Mouse (Mus musculus) embryonic facial prominence, embryonic 12.5 days (tissue): ENCODE results near the gene Tmem171. TPM values are rescaled to one million over a fixed set of nuclear protein-coding genes. Genes with fewer than 3 reads are reported as not detected.

Source experiments
- ATAC-seq: fragments of 200-750 bp; cut with Nextera tagmentation; 2 replicates; pipeline ENCODE4 v1.8.0; 2017; ENCODE audit not compliant: insufficient number of reproducible peaks, insufficient read depth, low FRiP score, low TSS enrichment
- H3K27ac ChIP-seq: fragments of 300-500 bp; sonication (generic); 2 replicates; pipeline ENCODE4 v1.5.1; 2016; ENCODE audit warnings: mild to moderate bottlenecking
- H3K27me3 ChIP-seq: fragments of 300-500 bp; sonication (generic); 2 replicates; pipeline ENCODE4 v1.6.1; 2016; ENCODE audit warnings: mild to moderate bottlenecking, moderate library complexity
- H3K36me3 ChIP-seq: fragments of 300-500 bp; sonication (generic); 2 replicates; pipeline ENCODE4 v1.6.1; 2016; ENCODE audit warnings: mild to moderate bottlenecking
- H3K4me1 ChIP-seq: fragments of 300-500 bp; sonication (generic); 2 replicates; pipeline ENCODE4 v1.6.1; 2016
- H3K4me2 ChIP-seq: fragments of 300-500 bp; sonication (generic); replicated peaks from 2 replicates; pipeline ENCODE4 v1.6.1; 2016; ENCODE audit warnings: mild to moderate bottlenecking, moderate library complexity
- H3K4me3 ChIP-seq: fragments of 300-500 bp; sonication (generic); 2 replicates; pipeline ENCODE4 v1.5.1; 2016; ENCODE audit warnings: mild to moderate bottlenecking
- H3K9ac ChIP-seq: fragments of 300-500 bp; sonication (generic); 2 replicates; pipeline ENCODE4 v1.6.1; 2016; ENCODE audit warnings: mild to moderate bottlenecking, moderate library complexity
- H3K9me3 ChIP-seq: fragments of 300-500 bp; sonication (generic); 2 replicates; pipeline ENCODE4 v1.6.1; 2016; ENCODE audit warnings: mild to moderate bottlenecking, moderate library complexity
- WGBS: fragments of 180-500 bp; shearing (Covaris S2); methylation state at CpG from one replicate; pipeline ENCODE4 v1.1.7; 2016; 5-methylcytosine and 5-hydroxymethylcytosine counted together
- polyA plus RNA-seq: library from polyadenylated mRNA; unstranded; fragments of >200 nt; fragmentation: Nextera tagmentation; extraction: Ambion mirVana; gene quantifications from 2 replicates; pipeline ENCODE4 v1.2.1, GENCODE M21; 2016

Gene Tmem171
- not detected in 2 replicates for polyA plus RNA-seq

DNA sequence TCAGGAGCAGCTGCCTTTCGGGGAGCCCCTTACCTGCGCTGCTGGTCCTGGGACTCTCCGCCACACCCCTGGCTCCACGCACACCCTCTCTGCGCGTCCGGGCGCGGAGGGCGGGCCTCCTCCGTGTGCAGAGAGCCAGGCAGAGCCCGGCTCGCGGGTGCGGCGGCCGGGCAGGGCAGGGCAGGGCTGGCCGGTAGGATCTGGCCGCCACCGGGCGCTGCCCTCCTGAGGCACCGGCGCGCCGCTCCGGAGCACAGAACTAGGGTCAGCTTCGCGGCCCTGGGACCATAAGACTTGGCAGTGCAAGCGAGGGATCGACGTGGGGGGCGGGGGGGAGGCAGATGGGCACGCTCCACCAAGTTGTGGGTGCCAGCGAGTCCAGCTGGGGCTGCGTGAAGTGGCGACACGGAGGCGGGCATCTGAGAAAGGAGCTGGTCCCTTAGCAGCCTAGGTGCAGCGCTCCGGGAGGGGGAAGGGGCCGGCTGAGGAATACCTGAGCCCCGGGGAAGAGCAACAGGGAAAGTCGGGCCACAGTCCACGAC, at the start of gene Tmem171:
Tmem171 (minus strand) TSS at position 62 of the 542 bp plus-strand sequence.
- peak within 1 kb of the TSS; percentile 68 for H3K4me2 ChIP-seq
- no peak within 1 kb of the TSS for H3K27ac ChIP-seq
- peak; percentile 67; the same call in 1 of the 2 replicates for ATAC-seq
- 6% methylated on average over 42 of the region's 44 CpGs for whole genome bisulfite sequencing
- no peaks in the 10 kb centered on the region for H3K36me3 ChIP-seq
- H3K9ac ChIP-seq: peak within 1 kb of the TSS; percentile 44
- peak within 1 kb of the TSS; percentile 33 for H3K4me3 ChIP-seq
- peaks cover 11% of the 10 kb centered on the region; the same call in 1 of the 2 replicates for H3K4me1 ChIP-seq
- no peaks in the 10 kb centered on the region for H3K9me3 ChIP-seq
- H3K27me3 ChIP-seq: peaks cover 41% of the 10 kb centered on the region

- Histone ChIP-seq H3K27me3 (no peaks in the 10 kb centered on the region), H3K4me3 (no peak overlapping the region), H3K9me3 (no peaks in the 10 kb centered on the region), H3K9ac (no peak overlapping the region), H3K27ac (no peak overlapping the region), H3K4me2 (no peak overlapping the region), H3K36me3 (peaks cover 40% of the 10 kb centered on the region), H3K4me1 (no peaks in the 10 kb centered on the region)
- no peak for ATAC-seq
Observed at GRCm38 (mm10) chr13:98743829-98744228, 49.2 kb upstream of the Tmem171 start.

GRCm38 (mm10) chr13:98743214-98743613, 48.6 kb upstream of the Tmem171 start:
- H3K9ac ChIP-seq: no peak overlapping the region
- WGBS: 93% methylated on average over 6 of the region's 6 CpGs

GRCm38 (mm10) chr13:98738213-98738612, 43.6 kb upstream of the Tmem171 start:
- Histone ChIP-seq H3K4me1 (no peaks in the 10 kb centered on the region), H3K27ac (no peak overlapping the region), H3K9me3 (no peaks in the 10 kb centered on the region), H3K9ac (no peak overlapping the region), H3K27me3 (no peaks in the 10 kb centered on the region), H3K4me3 (no peak overlapping the region), H3K4me2 (no peak overlapping the region), H3K36me3 (peaks cover 30% of the 10 kb centered on the region)
- no peak for ATAC-seq
- 90% methylated on average over 2 of the region's 2 CpGs for WGBS

More at GRCm38 (mm10) chr13:98743214-98743613, 48.6 kb upstream of the Tmem171 start:
- peaks cover 44% of the 10 kb centered on the region for H3K36me3 ChIP-seq
- H3K4me2 ChIP-seq: no peak overlapping the region
- no peaks in the 10 kb centered on the region for H3K27me3 ChIP-seq
- no peak for ATAC-seq
- no peak overlapping the region for H3K27ac ChIP-seq
- H3K9me3 ChIP-seq: no peaks in the 10 kb centered on the region
- no peaks in the 10 kb centered on the region for H3K4me1 ChIP-seq
- H3K4me3 ChIP-seq: no peak overlapping the region

DNA sequence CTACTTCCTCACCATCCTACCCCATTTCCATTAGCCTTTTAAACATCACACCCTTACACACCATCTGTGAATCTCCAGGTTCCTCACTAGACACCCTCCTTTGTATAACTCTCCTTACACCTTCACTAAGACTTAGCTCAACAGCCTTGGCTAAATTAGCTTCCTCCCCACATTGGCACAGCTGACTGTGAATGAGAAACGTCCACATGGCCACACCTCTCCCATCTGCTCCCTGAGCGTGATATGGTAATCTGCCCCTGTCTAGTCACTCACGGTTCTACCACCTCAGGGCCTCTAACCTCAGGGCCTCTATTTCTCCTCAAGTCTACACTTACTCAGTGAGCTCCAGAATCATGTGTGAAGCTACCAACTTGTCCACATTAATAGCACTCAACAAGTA, 38.7 kb upstream of the Tmem171 start:
- Histone ChIP-seq H3K9ac (no peak overlapping the region), H3K27me3 (no peaks in the 10 kb centered on the region), H3K36me3 (peaks cover 39% of the 10 kb centered on the region), H3K4me3 (no peak overlapping the region), H3K27ac (no peak overlapping the region), H3K4me1 (no peaks in the 10 kb centered on the region), H3K4me2 (no peak overlapping the region), H3K9me3 (no peaks in the 10 kb centered on the region)
- 74% methylated on average over 3 of the region's 3 CpGs for WGBS
- ATAC-seq: no peak

DNA sequence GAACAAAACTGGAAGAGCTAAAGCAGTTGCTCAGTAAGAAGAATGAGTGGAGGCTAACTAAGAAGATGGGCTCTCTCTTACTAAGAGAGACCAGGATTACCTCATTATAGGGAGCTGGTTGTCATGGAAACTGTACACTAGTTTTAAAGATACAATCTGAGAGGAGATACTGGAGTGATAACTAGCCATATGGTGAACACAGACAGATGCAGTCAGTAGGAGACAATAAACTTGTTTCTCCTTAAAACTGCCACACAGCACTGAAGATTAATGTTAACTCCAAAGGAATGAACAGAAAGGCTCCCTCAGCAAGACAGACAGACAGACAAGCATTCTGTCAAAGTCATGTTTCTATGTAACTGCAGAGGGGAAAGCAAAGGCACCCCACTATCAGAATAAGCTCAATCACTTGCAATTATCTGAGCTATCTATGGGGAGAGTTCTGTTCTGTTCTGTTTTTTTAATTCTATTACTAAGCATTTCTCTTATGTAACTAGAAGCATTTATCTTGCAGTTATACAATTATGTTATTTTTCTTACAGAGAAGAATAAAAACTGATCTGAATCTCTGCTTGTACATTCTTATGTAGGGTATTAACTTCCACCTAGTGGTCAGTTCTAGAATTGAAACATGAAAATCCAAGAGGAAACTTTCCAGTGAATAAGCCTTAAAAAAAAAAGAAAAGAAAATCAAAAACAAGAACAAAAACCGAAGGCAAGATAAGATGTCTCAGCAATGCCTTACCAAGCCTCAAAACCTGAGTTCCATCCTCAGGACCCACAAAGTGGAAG, 34.8 kb upstream of the Tmem171 start:
- Histone ChIP-seq H3K4me2 (no peak overlapping the region), H3K4me3 (no peak overlapping the region), H3K9me3 (no peaks in the 10 kb centered on the region), H3K36me3 (peaks cover 60% of the 10 kb centered on the region), H3K27me3 (no peaks in the 10 kb centered on the region), H3K4me1 (no peaks in the 10 kb centered on the region), H3K27ac (no peak overlapping the region), H3K9ac (no peak overlapping the region)
- ATAC-seq: no peak
- WGBS: 78% methylated on average over 1 of the region's 1 CpGs

GRCm38 (mm10) chr13:98726494-98726893, 31.9 kb upstream of the Tmem171 start:
- no peaks in the 10 kb centered on the region for H3K9me3 ChIP-seq
- ATAC-seq: no peak
- H3K36me3 ChIP-seq: peaks cover 43% of the 10 kb centered on the region
- WGBS: 63% methylated on average over 4 of the region's 4 CpGs
- H3K27me3 ChIP-seq: no peaks in the 10 kb centered on the region
- H3K27ac ChIP-seq: no peak overlapping the region
- H3K4me1 ChIP-seq: no peaks in the 10 kb centered on the region
- no peak overlapping the region for H3K4me3 ChIP-seq
- no peak overlapping the region for H3K4me2 ChIP-seq
- no peak overlapping the region for H3K9ac ChIP-seq

DNA sequence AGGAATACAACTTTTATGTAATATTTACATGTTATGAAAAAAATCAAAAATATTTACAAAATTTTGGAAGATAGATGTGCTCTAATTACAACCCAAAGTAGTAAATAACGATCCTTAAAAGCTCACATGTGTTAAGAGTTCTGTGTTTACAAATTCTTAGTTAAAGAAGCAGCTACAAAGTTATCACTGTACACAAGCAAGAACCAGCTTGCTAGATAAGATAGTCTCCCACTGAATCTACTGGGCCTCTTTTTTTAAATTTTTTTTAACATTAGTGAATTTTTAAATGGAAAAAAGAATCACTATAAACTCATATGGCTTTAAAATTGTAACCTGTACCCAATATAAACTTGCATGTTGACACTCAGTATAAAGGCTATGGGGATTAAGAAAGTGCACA, 28.8 kb upstream of the Tmem171 start:
- Histone ChIP-seq H3K27ac (no peak overlapping the region), H3K4me1 (no peaks in the 10 kb centered on the region), H3K9ac (no peak overlapping the region), H3K4me3 (no peak overlapping the region), H3K4me2 (no peak overlapping the region), H3K9me3 (no peaks in the 10 kb centered on the region), H3K36me3 (peaks cover 31% of the 10 kb centered on the region), H3K27me3 (no peaks in the 10 kb centered on the region)
- ATAC-seq: no peak
- WGBS: 79% methylated on average over 1 of the region's 1 CpGs

- H3K4me3 ChIP-seq: no peak overlapping the region
- peaks cover 22% of the 10 kb centered on the region for H3K36me3 ChIP-seq
- 59% methylated on average over 1 of the region's 1 CpGs for WGBS
- no peaks in the 10 kb centered on the region for H3K27me3 ChIP-seq
- H3K4me2 ChIP-seq: no peak overlapping the region
- H3K9ac ChIP-seq: no peak overlapping the region
- no peaks in the 10 kb centered on the region for H3K4me1 ChIP-seq
- ATAC-seq: no peak
- no peak overlapping the region for H3K27ac ChIP-seq
- H3K9me3 ChIP-seq: no peaks in the 10 kb centered on the region
Observed at GRCm38 (mm10) chr13:98722296-98722695, 27.7 kb upstream of the Tmem171 start.

DNA sequence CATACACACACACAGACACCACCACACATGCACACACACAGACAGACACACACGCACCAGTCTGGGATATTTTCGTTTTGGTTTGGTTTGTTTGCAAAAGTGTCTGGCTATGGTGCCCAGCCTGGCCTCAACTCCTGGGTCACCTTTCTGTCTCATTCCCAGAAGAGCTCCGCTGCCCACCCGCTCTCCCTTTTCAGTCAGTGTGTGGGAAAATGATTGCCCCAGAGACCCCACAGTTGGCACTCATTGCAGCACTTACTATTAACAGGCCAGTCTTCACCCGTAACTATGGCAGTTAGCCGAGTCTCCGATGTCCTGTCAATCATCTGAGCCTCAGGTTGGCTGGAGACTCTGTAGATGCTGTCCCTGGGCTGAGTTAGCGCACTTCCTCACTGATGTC, 21.5 kb upstream of the Tmem171 start:
- no peak overlapping the region for H3K27ac ChIP-seq
- 88% methylated on average over 8 of the region's 8 CpGs for WGBS
- H3K4me1 ChIP-seq: no peaks in the 10 kb centered on the region
- no peak overlapping the region for H3K4me3 ChIP-seq
- H3K4me2 ChIP-seq: no peak overlapping the region
- no peak overlapping the region for H3K9ac ChIP-seq
- H3K27me3 ChIP-seq: no peaks in the 10 kb centered on the region
- ATAC-seq: no peak
- no peaks in the 10 kb centered on the region for H3K36me3 ChIP-seq
- H3K9me3 ChIP-seq: no peaks in the 10 kb centered on the region

- no peak overlapping the region for H3K4me2 ChIP-seq
- H3K9ac ChIP-seq: no peak overlapping the region
- H3K4me1 ChIP-seq: no peaks in the 10 kb centered on the region
- WGBS: 83% methylated on average over 6 of the region's 6 CpGs
- no peaks in the 10 kb centered on the region for H3K36me3 ChIP-seq
- H3K27me3 ChIP-seq: no peaks in the 10 kb centered on the region
- H3K9me3 ChIP-seq: no peaks in the 10 kb centered on the region
- H3K27ac ChIP-seq: no peak overlapping the region
- no peak for ATAC-seq
- H3K4me3 ChIP-seq: no peak overlapping the region
Observed at GRCm38 (mm10) chr13:98715443-98715990, 20.9 kb upstream of the Tmem171 start.

DNA sequence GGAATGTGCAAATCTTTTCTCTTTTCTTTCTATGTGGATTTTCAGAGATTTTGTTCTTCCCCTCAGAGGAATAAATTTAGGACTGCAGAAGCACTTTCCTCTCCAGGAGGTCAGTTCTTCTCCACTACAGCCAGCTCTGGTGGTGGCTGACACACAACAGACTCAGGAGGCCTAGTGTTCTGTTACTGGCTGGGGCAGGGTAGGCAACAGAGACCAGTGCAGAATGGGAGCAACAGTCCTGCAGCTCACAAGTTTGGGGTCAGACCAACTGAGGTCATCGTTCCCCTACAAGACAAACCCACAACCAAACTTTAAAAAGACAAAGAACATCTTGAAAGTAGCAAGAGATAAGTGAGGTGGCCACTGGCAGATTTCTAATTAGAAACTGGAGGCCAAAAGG, 16.0 kb upstream of the Tmem171 start:
- H3K4me3 ChIP-seq: no peak overlapping the region
- ATAC-seq: no peak
- 0 out of 2 replicates have a peak, but pooled peaks cover 3% of the 10 kb centered on the region for H3K9me3 ChIP-seq
- no peaks in the 10 kb centered on the region for H3K27me3 ChIP-seq
- H3K27ac ChIP-seq: no peak overlapping the region
- 91% methylated on average over 1 of the region's 1 CpGs for WGBS
- H3K4me1 ChIP-seq: no peaks in the 10 kb centered on the region
- H3K4me2 ChIP-seq: no peak overlapping the region
- no peaks in the 10 kb centered on the region for H3K36me3 ChIP-seq
- H3K9ac ChIP-seq: no peak overlapping the region
